Mouse (Mus musculus) bone marrow, adult 2 months (tissue): ENCODE measurements at regions not wholly inside any gene's neighbourhood (a gene's known extent, or its start where the extent isn't known, plus 50 kb on each side); places are given as distances from the start of the nearest gene placed in this dataset.

Experiments used
- CTCF ChIP-seq: fragments of 200-500 bp; IDR thresholded peaks from 2 replicates; pipeline ENCODE4 v1.5.1; 2011; ENCODE audit warnings: low read length, control low read depth; ENCODE audit not compliant: control insufficient read depth, insufficient read depth
- POLR2A ChIP-seq: fragments of 200-500 bp; IDR thresholded peaks from 2 replicates; pipeline ENCODE4 v1.6.1; 2011; ENCODE audit warnings: low read depth, mild to moderate bottlenecking, control low read depth, low read length, borderline replicate concordance; ENCODE audit not compliant: control insufficient read depth

DNA sequence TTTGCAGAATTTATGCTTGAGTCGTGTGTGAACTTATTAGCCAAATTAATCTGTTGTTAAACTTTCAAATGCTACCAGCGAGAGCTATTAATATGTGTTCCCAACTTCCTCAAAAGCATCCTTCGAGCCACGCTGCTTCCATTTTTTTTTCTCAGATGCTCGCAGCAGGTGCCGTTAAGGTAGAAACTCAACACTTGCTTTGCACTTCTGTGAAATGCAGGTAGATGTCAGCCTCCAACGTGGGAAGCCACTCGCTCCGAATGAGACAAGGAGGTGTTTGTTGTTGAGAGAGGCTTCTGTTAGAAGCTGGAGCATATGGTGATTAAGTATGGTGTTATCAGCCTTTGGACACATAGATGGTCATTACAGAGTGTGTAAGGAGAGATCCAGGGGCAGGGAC is 433.1 kb upstream of the Adgrl2 start:
- TF ChIP-seq CTCF (no peak), POLR2A (no peak)
